Mouse (Mus musculus) left cerebral cortex, postnatal 4 days (tissue): ENCODE data around the gene Hlcs. TPM values are rescaled to one million over a fixed set of nuclear protein-coding genes. Genes with fewer than 3 reads are reported as not detected.
A peak's percentile ranks its signal among the peaks of the same experiment; 100 is the strongest.

Experiments
- DNase-seq: peaks from one replicate; pipeline ENCODE4 v3.0.0-alpha.2; 2022
- intact Hi-C: fragments of 180-260 bp; cut with DNase I; formaldehyde crosslinking; loops from one replicate; pipeline ENCODE4 v1.15.1; 2025
- total RNA-seq, 2 experiments: library from RNA; stranded (reverse); gene quantifications; 2 replicates each; pipeline ENCODE4 v1.2.3; 2021

Hlcs gene
- total RNA-seq, 2 experiments from 2014 or later, result 11.7 to 11.8 TPM

- intact Hi-C loops, result no loop called here
- no peak for DNase-seq
Measured at GRCm38 (mm10) chr16:94291141-94291540, 22.2 kb downstream of the Hlcs start.

- peak; percentile 83 for DNase-seq
- intact Hi-C loops, result no loop called here
Measured at GRCm38 (mm10) chr16:94290073-94290999, 23.0 kb downstream of the Hlcs start.

- intact Hi-C loops, result no loop called here
- DNase-seq, result peak; percentile 54
Measured at GRCm38 (mm10) chr16:94289138-94290072, 24.0 kb downstream of the Hlcs start.

GRCm38 (mm10) chr16:94287826-94288225, 25.5 kb downstream of the Hlcs start:
- intact Hi-C loops, result no loop called here
- no peak for DNase-seq

- no peak for DNase-seq
- intact Hi-C loops, result no loop called here
Measured at GRCm38 (mm10) chr16:94283972-94284371, 29.4 kb downstream of the Hlcs start.

GRCm38 (mm10) chr16:94270826-94271225, 42.5 kb downstream of the Hlcs start:
- intact Hi-C loops, result no loop called here
- no peak for DNase-seq

GRCm38 (mm10) chr16:94269635-94270034, 43.7 kb downstream of the Hlcs start:
- intact Hi-C loops, result no loop called here
- peak; percentile 94 for DNase-seq

- intact Hi-C loops, result no loop called here
- no peak for DNase-seq
Measured at GRCm38 (mm10) chr16:94268205-94268604, 45.2 kb downstream of the Hlcs start.

- no peak for DNase-seq
- intact Hi-C loops, result no loop called here
Measured at GRCm38 (mm10) chr16:94264611-94265010, 48.8 kb downstream of the Hlcs start.

GRCm38 (mm10) chr16:94262501-94262900, 50.9 kb downstream of the Hlcs start:
- intact Hi-C loops, result no loop called here
- no peak for DNase-seq

GRCm38 (mm10) chr16:94260938-94261630, 52.3 kb downstream of the Hlcs start:
- no peak for DNase-seq
- intact Hi-C loops, result no loop called here

GRCm38 (mm10) chr16:94258366-94259310, 54.7 kb downstream of the Hlcs start:
- DNase-seq, result peak; percentile 85
- intact Hi-C loops, result loop anchor here (2.0 to 10.0 kb wide), 3 partner anchors 174 to 341 kb away; partner anchors contain the start of gene Sim2

- no peak for DNase-seq
- intact Hi-C loops, result loop anchor here (5.0 to 10.0 kb wide), 2 partner anchors 171 to 338 kb away; partner anchors contain the start of gene Sim2
Measured at GRCm38 (mm10) chr16:94255592-94255991, 57.8 kb downstream of the Hlcs start.

GRCm38 (mm10) chr16:94255035-94255434, 58.3 kb downstream of the Hlcs start:
- intact Hi-C loops, result loop anchor here (5.0 to 10.0 kb wide), 2 partner anchors 170 to 338 kb away; partner anchors contain the start of gene Sim2
- DNase-seq, result no peak

- intact Hi-C loops, result loop anchor here (10.0 kb wide), 1 partner anchor 170 kb away; the partner anchor contains the start of gene Sim2
- no peak for DNase-seq
Measured at GRCm38 (mm10) chr16:94254415-94254891, 58.9 kb downstream of the Hlcs start.

GRCm38 (mm10) chr16:94253671-94254414, 59.5 kb downstream of the Hlcs start:
- no peak for DNase-seq
- intact Hi-C loops, result loop anchor here (10.0 kb wide), 1 partner anchor 169 kb away; the partner anchor contains the start of gene Sim2

- DNase-seq, result no peak
- intact Hi-C loops, result loop anchor here (10.0 kb wide), 1 partner anchor 167 kb away; the partner anchor contains the start of gene Sim2
Measured at GRCm38 (mm10) chr16:94251756-94252155, 61.6 kb downstream of the Hlcs start.
